Mouse (Mus musculus) ES-E14 (cell line): Measurements from ENCODE around the gene Spag9.

ENCODE experiments used
- CHD2 ChIP-seq: IDR thresholded peaks from 2 replicates; pipeline ENCODE4 v1.6.1; 2014; ENCODE audit warnings: mild to moderate bottlenecking, low read depth, low read length, inconsistent platforms
- ZNF384 ChIP-seq: IDR thresholded peaks from 2 replicates; pipeline ENCODE4 v1.6.1; 2012; ENCODE audit warnings: low read depth, low read length, inconsistent platforms

- TF ChIP-seq ZNF384 (no peak), CHD2 (no peak)
These were observed 140.8 kb downstream of the Spag9 start for GRCm38 (mm10) chr11:94136656-94137055.
